Mouse (Mus musculus): ENCODE data around the gene Ddx39.

The Ddx39 gene

DNA sequence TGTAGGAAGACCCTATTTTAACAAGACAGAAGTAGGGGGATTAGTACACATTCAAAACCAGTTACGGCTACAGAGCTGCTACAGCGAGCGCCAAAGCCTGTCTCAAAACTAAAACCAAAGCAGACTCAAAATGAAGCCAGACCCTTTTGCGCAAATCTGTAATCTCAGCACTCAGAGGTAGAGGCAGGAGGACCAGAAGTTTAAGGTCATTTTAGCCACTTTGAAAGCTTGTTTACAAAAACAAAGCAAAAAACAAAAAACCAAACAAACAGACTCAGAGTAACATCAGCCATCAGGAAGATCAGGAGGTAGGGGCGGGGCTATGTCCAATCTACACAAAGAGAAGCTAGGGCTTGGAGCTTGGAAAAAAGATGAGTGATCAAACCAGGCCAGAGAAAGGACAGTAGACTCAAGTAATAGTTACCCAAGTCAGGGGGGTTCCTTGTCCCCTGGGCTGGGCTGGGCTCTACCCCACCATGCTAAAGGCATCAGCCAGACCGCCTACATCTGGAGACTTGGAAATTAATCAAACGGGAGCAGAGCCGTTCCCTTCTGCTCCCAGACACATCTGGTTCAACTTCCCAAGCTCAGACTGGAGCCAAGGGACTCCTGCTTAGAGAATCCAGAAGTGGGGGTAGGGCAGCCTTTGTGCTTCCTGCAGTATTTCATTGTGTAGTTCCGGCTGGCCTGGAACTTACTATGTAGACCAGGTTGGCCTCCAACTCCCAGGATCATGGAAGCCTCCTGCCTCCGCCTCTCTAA lies 24.2 kb downstream of the Ddx39 start:
- no peak for DNase-seq (ENCODE audit: low spot score)

DNA sequence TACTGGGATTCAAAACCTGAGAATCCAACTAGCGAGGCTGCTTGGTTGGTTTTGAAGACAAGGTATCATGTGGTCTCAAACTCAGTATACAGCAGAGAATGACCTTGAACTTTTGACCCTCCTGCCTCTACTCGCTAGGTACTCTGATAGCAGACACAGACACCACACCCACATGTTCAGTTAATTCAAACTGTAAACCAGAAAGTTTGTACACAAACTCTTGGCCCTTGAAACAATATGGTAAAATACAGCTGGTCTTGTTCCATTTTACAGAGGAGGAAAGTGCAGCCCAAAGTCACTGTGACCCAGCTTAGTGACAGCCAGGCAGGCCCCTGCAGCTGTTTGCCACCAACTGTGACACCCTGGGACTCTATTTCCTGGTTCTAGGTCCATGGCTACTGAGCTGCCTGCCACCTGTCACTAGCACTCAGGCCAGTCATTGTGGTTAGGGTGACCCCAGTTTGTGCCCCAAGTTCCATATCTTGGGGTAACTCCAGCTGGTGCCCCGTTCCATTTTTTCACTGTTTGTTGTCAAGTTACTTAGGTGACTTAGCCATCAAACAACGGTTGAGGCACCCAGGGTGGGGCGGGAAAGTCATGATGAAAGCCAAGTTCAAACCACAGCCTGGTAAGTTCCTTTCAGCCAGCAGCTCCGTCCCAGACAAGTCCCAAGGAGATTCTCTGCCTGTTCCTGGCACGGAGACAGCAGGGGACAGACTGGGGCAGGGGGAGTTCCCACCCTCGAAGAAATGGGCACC lies 24.9 kb downstream of the Ddx39 start:
- no peak for DNase-seq (ENCODE audit: low spot score)

DNA sequence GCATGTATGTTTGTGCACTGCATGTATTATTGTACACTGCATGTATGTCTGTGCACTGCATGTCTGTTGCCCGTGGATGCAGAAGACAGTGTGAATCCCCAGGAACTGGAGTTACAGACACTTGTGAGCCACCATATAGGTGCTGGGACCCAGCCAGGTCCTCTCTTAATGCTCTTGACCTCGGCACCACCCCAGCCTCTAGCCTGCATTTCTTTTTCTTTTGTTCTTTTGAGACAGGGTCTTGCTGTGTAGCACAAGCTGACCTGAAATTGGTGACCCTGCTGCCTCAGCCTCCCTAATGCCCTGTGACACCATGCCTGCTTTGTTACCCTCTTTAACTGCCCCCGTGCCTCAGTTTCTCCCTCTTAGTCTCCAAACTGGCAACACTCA lies 25.6 kb downstream of the Ddx39 start:
- no peak for DNase-seq (ENCODE audit: low spot score)

- no peak for DNase-seq (ENCODE audit: low spot score)
These were observed 26.2 kb downstream of the Ddx39 start, which contains the start of gene Adgre5 for GRCm38 (mm10) chr8:83740976-83741741. Gene Adgre5, minus strand, starts transcription at chr8:83741326.

DNA sequence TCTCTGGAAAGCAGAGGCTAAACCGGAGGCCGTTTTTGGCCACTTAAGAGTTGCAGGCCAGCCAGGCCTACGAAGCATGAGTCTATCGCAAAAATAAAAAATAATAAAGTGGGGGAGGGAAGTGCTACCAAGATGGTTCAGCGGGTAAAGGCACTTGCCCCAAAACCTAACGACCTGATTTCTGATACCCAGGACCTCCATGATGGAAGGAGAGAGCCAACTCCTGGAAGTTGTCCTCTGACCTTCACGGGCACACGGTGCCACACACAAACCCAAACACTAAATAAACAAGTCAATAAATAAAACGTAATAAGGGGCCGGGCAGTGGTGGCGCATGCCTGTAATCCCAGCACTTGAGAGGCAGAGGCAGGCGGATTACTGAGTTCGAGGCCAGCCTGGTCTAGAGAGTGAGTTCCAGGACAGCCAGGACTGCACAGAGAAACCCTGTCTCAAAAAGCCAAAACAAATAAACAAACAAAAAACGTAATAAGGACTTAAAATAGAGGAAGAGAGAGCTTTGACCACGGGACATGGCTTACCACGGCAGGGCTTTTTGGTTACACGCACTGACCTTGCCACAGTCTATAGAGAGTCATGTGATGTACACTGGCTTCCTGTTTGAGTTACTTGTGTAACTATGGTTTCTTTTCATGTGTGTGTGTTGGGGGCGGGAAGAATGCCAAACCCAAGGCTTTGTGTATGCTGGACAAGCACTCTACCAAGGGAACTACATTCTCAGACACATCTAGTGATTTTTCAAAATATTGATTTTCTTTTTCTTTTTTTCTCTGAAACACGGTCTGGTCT lies 27.1 kb downstream of the Ddx39 start:
- no peak for DNase-seq (ENCODE audit: low spot score)

DNA sequence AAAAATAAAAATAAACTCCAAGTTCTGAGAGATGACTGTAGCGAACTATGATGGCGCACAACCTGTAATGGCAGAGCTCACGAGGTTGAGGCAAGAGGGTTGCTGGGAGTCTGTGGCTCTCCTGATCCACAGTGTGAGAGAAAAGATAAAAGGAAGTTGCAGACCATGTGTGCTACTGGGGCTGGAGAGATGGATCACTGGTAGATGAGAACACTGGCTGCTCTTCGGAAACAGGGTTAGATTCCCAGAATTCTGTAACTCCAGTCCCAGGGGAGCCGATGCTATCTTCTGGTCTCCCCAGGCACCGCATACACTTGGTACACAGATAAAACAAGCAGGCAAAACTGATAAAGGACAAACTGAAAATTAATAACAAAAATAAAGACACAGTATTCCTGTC lies 28.0 kb downstream of the Ddx39 start:
- no peak for DNase-seq (ENCODE audit: low spot score)

GRCm38 (mm10) chr8:83744070-83744469 lies 29.1 kb downstream of the Ddx39 start:
- DNase-seq (ENCODE audit: low spot score): no peak

- no peak for DNase-seq (ENCODE audit: low spot score)
These were observed 32.8 kb downstream of the Ddx39 start for GRCm38 (mm10) chr8:83747661-83748346.

DNA sequence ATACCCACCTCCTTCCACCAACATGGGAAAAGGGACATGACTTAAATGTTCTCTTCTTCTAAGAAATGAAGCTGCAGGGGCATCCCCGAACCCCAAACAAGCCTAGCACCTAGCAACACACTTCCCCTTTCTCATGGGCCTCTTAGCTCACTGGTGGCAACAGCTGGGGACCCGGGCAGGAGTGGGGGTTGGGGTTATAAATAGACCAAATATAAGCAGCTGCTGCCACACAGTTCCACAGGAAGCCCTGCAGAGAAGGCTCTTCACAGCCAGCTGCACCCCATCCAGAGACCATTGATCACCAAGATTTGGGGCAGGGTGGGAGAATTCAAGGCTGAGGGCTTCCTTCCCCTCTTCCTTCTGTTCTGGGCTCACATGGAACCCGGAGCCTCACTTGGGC lies 33.7 kb downstream of the Ddx39 start:
- no peak for DNase-seq (ENCODE audit: low spot score)

GRCm38 (mm10) chr8:83749265-83749664 lies 34.3 kb downstream of the Ddx39 start:
- DNase-seq (ENCODE audit: low spot score): no peak

DNA sequence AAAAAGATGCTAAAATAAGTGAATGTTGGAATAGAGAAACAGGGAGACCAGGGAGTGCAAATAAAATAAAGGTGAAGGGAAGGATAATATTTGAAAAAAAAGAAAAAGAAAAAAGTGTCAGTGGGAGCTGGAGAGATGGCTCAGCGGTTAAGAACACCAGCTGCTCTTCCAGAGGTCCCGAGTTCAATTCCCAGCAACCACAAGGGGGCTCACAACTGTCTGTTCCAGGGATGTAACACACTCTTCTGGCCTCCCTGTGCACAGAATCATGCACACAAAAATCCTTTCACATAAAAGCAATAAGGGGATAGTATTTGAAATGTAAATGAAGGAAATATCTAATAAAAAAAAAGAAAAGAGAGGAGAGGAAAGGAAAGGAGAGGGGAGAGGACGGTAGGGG lies 39.2 kb downstream of the Ddx39 start:
- no peak for DNase-seq (ENCODE audit: low spot score)

DNA sequence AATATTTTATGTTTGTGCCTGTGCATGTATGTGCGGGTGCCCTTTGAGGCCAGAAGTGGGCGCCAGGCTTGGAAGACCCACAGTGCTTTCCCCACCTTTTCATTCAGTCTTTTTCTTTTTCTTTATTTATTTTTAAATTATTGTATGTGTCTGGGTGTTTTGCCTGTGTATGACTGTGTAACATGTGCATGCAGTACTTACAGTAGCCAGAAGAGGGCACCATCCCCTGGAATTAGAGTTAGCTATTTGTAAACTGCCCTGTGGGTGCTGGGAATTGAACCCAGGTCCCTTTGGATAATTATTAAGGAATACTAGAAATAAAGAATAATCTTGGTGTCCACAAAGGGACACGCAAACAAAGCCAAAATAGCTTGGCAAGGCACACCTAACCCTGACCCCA lies 41.3 kb downstream of the Ddx39 start:
- DNase-seq (ENCODE audit: low spot score): no peak

DNA sequence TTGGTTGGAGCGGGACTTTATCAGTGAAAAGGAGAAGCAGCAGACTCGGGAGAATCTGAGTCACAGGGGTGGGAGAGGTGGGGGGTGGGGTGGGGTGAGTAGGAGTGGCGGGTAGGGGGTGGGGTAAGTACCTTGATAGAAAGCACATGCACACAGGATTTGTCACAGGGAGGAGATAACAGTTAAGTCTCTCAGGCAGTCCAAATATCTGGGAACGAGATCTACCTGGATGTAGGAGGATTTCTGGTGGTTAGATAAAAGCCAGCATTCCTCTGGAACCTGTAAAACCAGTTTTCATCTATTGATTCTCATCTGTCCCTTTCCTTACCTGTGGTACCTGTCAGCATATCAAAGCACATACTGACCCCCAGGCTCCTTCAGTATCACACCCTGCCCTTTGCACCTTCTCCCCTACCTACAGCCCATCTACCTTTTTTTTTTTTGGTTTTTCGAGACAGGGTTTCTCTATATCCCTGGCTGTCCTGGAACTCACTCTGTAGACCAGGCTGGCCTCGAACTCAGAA lies 42.2 kb downstream of the Ddx39 start:
- no peak for DNase-seq (ENCODE audit: low spot score)

DNA sequence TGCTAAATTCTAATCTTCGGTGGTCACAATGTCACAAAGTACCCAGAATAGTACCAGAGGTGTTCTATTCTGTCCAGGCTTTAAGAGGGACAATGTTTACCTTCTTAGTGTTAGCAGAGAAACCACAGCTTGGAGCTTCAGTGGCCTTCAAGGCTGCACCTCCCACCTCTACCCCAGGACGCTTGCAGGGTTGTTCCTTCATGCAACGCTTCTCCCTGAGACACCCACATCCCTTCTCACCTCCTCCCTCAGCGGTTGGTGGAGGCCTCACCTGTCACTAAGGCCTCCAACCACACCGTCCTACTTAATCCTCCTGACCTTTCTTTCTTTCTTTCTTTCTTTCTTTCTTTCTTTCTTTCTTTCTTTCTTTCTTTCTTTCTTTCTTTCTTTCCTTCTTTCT lies 43.3 kb downstream of the Ddx39 start:
- no peak for DNase-seq (ENCODE audit: low spot score)

GRCm38 (mm10) chr8:83759231-83759759 lies 44.3 kb downstream of the Ddx39 start:
- no peak for DNase-seq (ENCODE audit: low spot score)

DNA sequence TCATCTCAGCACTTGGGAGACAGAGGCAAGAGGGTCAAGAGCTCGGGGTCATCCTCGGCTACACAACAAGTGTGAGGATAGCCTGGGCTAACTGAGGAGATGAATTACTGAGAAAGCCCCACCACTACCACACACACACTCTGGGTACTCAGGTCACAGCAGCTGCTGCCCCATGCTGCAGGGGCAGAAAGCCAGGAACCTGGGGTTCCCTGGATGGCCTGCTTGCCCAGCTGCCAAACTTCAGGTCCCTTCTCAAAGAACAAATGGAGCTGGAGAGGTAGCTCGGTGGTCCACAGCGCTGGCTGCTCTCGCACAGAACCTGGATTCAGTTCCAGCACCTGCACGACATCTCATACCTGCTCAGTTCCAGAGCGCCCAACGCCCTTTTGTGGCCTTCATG lies 49.1 kb downstream of the Ddx39 start:
- DNase-seq (ENCODE audit: low spot score): no peak

DNA sequence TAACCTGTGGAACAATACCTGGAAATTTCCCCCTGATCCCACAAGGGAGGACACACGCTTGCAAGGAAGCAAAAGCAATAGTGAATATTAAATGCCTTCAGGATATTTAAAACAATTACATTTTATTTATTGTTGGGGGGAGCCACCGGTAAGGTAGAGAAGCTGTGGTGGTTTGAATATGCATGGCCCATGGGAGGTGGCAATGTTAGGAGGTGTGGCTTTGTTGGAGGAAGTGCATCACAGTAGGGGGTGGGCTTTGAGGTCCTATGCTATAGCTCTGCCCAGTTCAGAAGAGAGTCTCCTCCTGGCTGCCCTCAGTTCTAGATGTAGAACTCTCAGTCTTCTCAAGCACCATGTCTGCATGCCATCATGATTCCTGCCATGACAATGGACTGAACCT lies 49.7 kb downstream of the Ddx39 start:
- DNase-seq (ENCODE audit: low spot score): no peak

GRCm38 (mm10) chr8:83765663-83766062 lies 50.7 kb downstream of the Ddx39 start:
- DNase-seq (ENCODE audit: low spot score): no peak

DNA sequence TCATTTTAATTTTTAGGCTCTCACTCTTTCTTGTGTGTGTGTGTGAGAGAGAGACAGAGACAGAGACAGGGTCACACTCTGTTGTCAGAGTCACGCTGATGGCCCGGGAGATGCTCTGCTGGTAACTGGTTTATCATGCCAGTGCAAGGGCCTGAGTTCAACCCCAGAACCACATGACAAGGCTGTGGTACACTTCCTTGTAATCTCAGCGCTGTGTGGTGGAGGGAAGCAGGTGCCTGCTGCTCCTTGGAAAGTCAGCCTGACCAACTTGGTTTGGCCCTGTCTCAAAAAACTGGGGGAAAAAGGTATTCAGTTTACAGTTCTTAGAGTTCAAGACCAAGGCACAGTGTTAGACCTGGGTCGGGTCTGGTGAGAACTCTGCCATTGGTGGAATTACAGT lies 52.5 kb downstream of the Ddx39 start:
- no peak for DNase-seq (ENCODE audit: low spot score)

GRCm38 (mm10) chr8:83768526-83768925 lies 53.5 kb downstream of the Ddx39 start:
- no peak for DNase-seq (ENCODE audit: low spot score)

DNA sequence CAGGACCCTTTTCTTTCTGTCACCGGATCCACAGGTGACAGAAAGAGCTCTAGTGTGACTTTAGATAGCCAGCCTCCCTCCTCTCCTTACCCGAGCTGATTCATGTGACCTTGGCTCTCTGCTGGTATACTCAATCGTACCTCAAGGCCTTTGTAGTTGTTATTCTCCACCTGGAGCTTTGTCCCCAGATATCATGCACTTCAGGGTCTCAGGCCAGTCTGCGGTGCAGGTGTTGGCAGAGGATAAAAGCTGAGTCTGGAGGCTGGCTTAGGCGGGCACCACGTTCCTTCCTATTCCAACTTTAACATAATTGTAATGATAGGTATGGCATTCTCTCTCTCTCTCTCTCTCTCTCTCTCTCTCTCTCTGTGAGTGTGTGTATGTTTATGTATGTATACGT lies 54.7 kb downstream of the Ddx39 start:
- no peak for DNase-seq (ENCODE audit: low spot score)
